Mouse (Mus musculus) G1E (cell line): ENCODE measurements around the gene Sorl1.

Experiments used
- CTCF ChIP-seq: IDR thresholded peaks from 2 replicates; pipeline ENCODE4 v1.5.1; 2012; ENCODE audit warnings: low read depth, low read length, inconsistent platforms, mixed read lengths
- GATA1 ChIP-seq: IDR thresholded peaks from 2 replicates; pipeline ENCODE4 v1.6.1; 2012; ENCODE audit warnings: borderline replicate concordance, low read length, inconsistent platforms, mixed read lengths
- POLR2AphosphoS5 ChIP-seq: IDR thresholded peaks from 2 replicates; pipeline ENCODE4 v1.6.1; 2012; ENCODE audit warnings: low read depth, low read length, inconsistent platforms; ENCODE audit not compliant: insufficient replicate concordance
- TAL1 ChIP-seq: conservative IDR thresholded peaks from 2 replicates; pipeline ENCODE4 v1.6.1; 2012; ENCODE audit warnings: low read depth, low read length, inconsistent platforms, mixed read lengths

DNA sequence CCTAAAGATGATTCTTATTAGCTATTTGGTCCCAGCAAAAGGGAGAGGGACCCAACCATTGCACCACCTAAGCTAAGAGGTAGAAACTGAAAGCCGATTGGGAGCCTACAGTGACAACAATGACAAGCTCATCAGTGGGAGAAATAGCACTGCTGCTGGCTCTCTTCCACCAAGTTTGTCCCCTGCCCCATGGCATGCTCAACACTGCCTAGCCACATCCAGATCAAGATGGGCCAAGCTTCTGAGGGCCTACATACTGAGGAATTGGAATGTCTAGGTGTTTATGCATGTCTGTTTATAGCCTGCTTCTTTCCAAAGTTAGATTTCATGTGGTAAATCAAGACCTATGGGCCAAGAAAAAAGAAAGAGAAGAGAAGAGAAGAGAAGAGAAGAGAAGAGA is 58.3 kb downstream of the Sorl1 start:
- no peak for TF ChIP-seq CTCF
- TF ChIP-seq GATA1: no peak
- no peak for TF ChIP-seq TAL1
- no peak for TF ChIP-seq POLR2AphosphoS5
